Mouse (Mus musculus): ENCODE measurements around the gene Mrpl39. TPM values are rescaled to one million over a fixed set of nuclear protein-coding genes. Genes with fewer than 3 reads are reported as not detected.

The Mrpl39 gene
- 39.0 and 40.2 TPM in 2 replicates for polyA plus RNA-seq (2014; fragmentation: Nextera tagmentation; extraction: Ambion mirVana)

GRCm38 (mm10) chr16:84735166-84736105 lies at the start of gene Mrpl39:
TSS of gene Mrpl39 (minus strand) at chr16:84735742.
- no peaks in the 10 kb centered on the region for H3K27me3 ChIP-seq (ENCODE audit: control insufficient read depth, insufficient read depth, low read length)
- peak within 1 kb of the TSS; percentile 81 for H3K4me3 ChIP-seq (ENCODE audit: low read depth, low read length)
- peak within 1 kb of the TSS; percentile 64 for H3K27ac ChIP-seq (ENCODE audit: low read depth, low read length)
- H3K9me3 ChIP-seq (ENCODE audit: control insufficient read depth, low read length), result no peaks in the 10 kb centered on the region
- H3K4me2 ChIP-seq (ENCODE audit: low read depth, low read length), result peak within 1 kb of the TSS; percentile 80
- H3K36me3 ChIP-seq (ENCODE audit: control insufficient read depth, insufficient read depth, low read length), result peaks cover 9% of the 10 kb centered on the region; the same call in 1 of the 2 replicates
- H3K4me1 ChIP-seq (ENCODE audit: control insufficient read depth, insufficient read depth, low read length), result peaks cover 9% of the 10 kb centered on the region
- WGBS, result 1% methylated on average over 66 of the region's 66 CpGs
- ATAC-seq (ENCODE audit: low read depth), result peak; percentile 99
- peak within 1 kb of the TSS; percentile 80 for H3K9ac ChIP-seq (replicated peaks; ENCODE audit: low read depth, low read length)

GRCm38 (mm10) chr16:84784966-84785365 lies 49.4 kb upstream of the Mrpl39 start:
- no peaks in the 10 kb centered on the region for H3K36me3 ChIP-seq (ENCODE audit: control insufficient read depth, insufficient read depth, low read length)
- 27% methylated on average over 7 of the region's 7 CpGs for WGBS
- no peaks in the 10 kb centered on the region for H3K4me1 ChIP-seq (ENCODE audit: control insufficient read depth, insufficient read depth, low read length)
- ATAC-seq (ENCODE audit: low read depth), result no peak
- no peaks in the 10 kb centered on the region for H3K9me3 ChIP-seq (ENCODE audit: control insufficient read depth, low read length)
- H3K4me3 ChIP-seq (ENCODE audit: low read depth, low read length), result no peak overlapping the region
- no peak overlapping the region for H3K9ac ChIP-seq (replicated peaks; ENCODE audit: low read depth, low read length)
- H3K27ac ChIP-seq (ENCODE audit: low read depth, low read length), result no peak overlapping the region
- no peak overlapping the region for H3K4me2 ChIP-seq (ENCODE audit: low read depth, low read length)
- H3K27me3 ChIP-seq (ENCODE audit: control insufficient read depth, insufficient read depth, low read length), result no peaks in the 10 kb centered on the region

GRCm38 (mm10) chr16:84783279-84783678 lies 47.7 kb upstream of the Mrpl39 start:
- Histone ChIP-seq H3K9ac (replicated peaks; ENCODE audit: low read depth, low read length) (no peak overlapping the region), H3K27ac (ENCODE audit: low read depth, low read length) (no peak overlapping the region), H3K9me3 (ENCODE audit: control insufficient read depth, low read length) (no peaks in the 10 kb centered on the region), H3K36me3 (ENCODE audit: control insufficient read depth, insufficient read depth, low read length) (no peaks in the 10 kb centered on the region), H3K27me3 (ENCODE audit: control insufficient read depth, insufficient read depth, low read length) (no peaks in the 10 kb centered on the region), H3K4me3 (ENCODE audit: low read depth, low read length) (no peak overlapping the region), H3K4me1 (ENCODE audit: control insufficient read depth, insufficient read depth, low read length) (no peaks in the 10 kb centered on the region), H3K4me2 (ENCODE audit: low read depth, low read length) (no peak overlapping the region)
- WGBS, result 55% methylated on average over 2 of the region's 2 CpGs
- no peak for ATAC-seq (ENCODE audit: low read depth)

- Histone ChIP-seq H3K27ac (ENCODE audit: low read depth, low read length) (no peak overlapping the region), H3K9ac (replicated peaks; ENCODE audit: low read depth, low read length) (no peak overlapping the region), H3K36me3 (ENCODE audit: control insufficient read depth, insufficient read depth, low read length) (no peaks in the 10 kb centered on the region), H3K9me3 (ENCODE audit: control insufficient read depth, low read length) (no peaks in the 10 kb centered on the region), H3K4me3 (ENCODE audit: low read depth, low read length) (no peak overlapping the region), H3K27me3 (ENCODE audit: control insufficient read depth, insufficient read depth, low read length) (no peaks in the 10 kb centered on the region), H3K4me1 (ENCODE audit: control insufficient read depth, insufficient read depth, low read length) (0 out of 2 replicates have a peak, but pooled peaks cover 3% of the 10 kb centered on the region), H3K4me2 (ENCODE audit: low read depth, low read length) (no peak overlapping the region)
- 83% methylated on average over 5 of the region's 5 CpGs for WGBS
- ATAC-seq (ENCODE audit: low read depth), result no peak
Measured at GRCm38 (mm10) chr16:84779718-84780117, 44.2 kb upstream of the Mrpl39 start.

GRCm38 (mm10) chr16:84778861-84779630 lies 43.5 kb upstream of the Mrpl39 start:
- no peak overlapping the region for H3K27ac ChIP-seq (ENCODE audit: low read depth, low read length)
- no peak overlapping the region for H3K9ac ChIP-seq (replicated peaks; ENCODE audit: low read depth, low read length)
- no peak overlapping the region for H3K4me3 ChIP-seq (ENCODE audit: low read depth, low read length)
- no peak for ATAC-seq (ENCODE audit: low read depth)
- H3K36me3 ChIP-seq (ENCODE audit: control insufficient read depth, insufficient read depth, low read length), result no peaks in the 10 kb centered on the region
- 0 out of 2 replicates have a peak, but pooled peaks cover 3% of the 10 kb centered on the region for H3K4me1 ChIP-seq (ENCODE audit: control insufficient read depth, insufficient read depth, low read length)
- no peak overlapping the region for H3K4me2 ChIP-seq (ENCODE audit: low read depth, low read length)
- no peaks in the 10 kb centered on the region for H3K9me3 ChIP-seq (ENCODE audit: control insufficient read depth, low read length)
- H3K27me3 ChIP-seq (ENCODE audit: control insufficient read depth, insufficient read depth, low read length), result no peaks in the 10 kb centered on the region
- 84% methylated on average over 6 of the region's 6 CpGs for WGBS

- no peak overlapping the region for H3K27ac ChIP-seq (ENCODE audit: low read depth, low read length)
- no peaks in the 10 kb centered on the region for H3K9me3 ChIP-seq (ENCODE audit: control insufficient read depth, low read length)
- no peak overlapping the region for H3K4me3 ChIP-seq (ENCODE audit: low read depth, low read length)
- no peak for ATAC-seq (ENCODE audit: low read depth)
- H3K9ac ChIP-seq (replicated peaks; ENCODE audit: low read depth, low read length), result no peak overlapping the region
- no peaks in the 10 kb centered on the region for H3K27me3 ChIP-seq (ENCODE audit: control insufficient read depth, insufficient read depth, low read length)
- H3K4me2 ChIP-seq (ENCODE audit: low read depth, low read length), result no peak overlapping the region
- H3K4me1 ChIP-seq (ENCODE audit: control insufficient read depth, insufficient read depth, low read length), result peaks cover 6% of the 10 kb centered on the region; the same call in 1 of the 2 replicates
- no peaks in the 10 kb centered on the region for H3K36me3 ChIP-seq (ENCODE audit: control insufficient read depth, insufficient read depth, low read length)
- 85% methylated on average over 6 of the region's 6 CpGs for WGBS
Measured at GRCm38 (mm10) chr16:84778431-84778830, 42.9 kb upstream of the Mrpl39 start.

- ATAC-seq (ENCODE audit: low read depth), result no peak
- 24% methylated on average over 7 of the region's 7 CpGs for WGBS
- H3K4me3 ChIP-seq (ENCODE audit: low read depth, low read length), result peak overlapping the region; percentile 73; the same call in 1 of the 2 replicates
- no peaks in the 10 kb centered on the region for H3K9me3 ChIP-seq (ENCODE audit: control insufficient read depth, low read length)
- no peaks in the 10 kb centered on the region for H3K36me3 ChIP-seq (ENCODE audit: control insufficient read depth, insufficient read depth, low read length)
- H3K4me1 ChIP-seq (ENCODE audit: control insufficient read depth, insufficient read depth, low read length), result peaks cover 7% of the 10 kb centered on the region; the same call in 1 of the 2 replicates
- peak overlapping the region; percentile 98; the same call in 1 of the 2 replicates for H3K4me2 ChIP-seq (ENCODE audit: low read depth, low read length)
- no peak overlapping the region for H3K27ac ChIP-seq (ENCODE audit: low read depth, low read length)
- H3K9ac ChIP-seq (replicated peaks; ENCODE audit: low read depth, low read length), result no peak overlapping the region
- no peaks in the 10 kb centered on the region for H3K27me3 ChIP-seq (ENCODE audit: control insufficient read depth, insufficient read depth, low read length)
Measured at GRCm38 (mm10) chr16:84776089-84776784, 40.7 kb upstream of the Mrpl39 start.

GRCm38 (mm10) chr16:84775356-84775755 lies 39.8 kb upstream of the Mrpl39 start:
- Histone ChIP-seq H3K9me3 (ENCODE audit: control insufficient read depth, low read length) (no peaks in the 10 kb centered on the region), H3K9ac (replicated peaks; ENCODE audit: low read depth, low read length) (no peak overlapping the region), H3K4me1 (ENCODE audit: control insufficient read depth, insufficient read depth, low read length) (peaks cover 7% of the 10 kb centered on the region; the same call in 1 of the 2 replicates), H3K4me2 (ENCODE audit: low read depth, low read length) (peak overlapping the region; percentile 98), H3K27me3 (ENCODE audit: control insufficient read depth, insufficient read depth, low read length) (no peaks in the 10 kb centered on the region), H3K27ac (ENCODE audit: low read depth, low read length) (no peak overlapping the region), H3K4me3 (ENCODE audit: low read depth, low read length) (peak overlapping the region; percentile 73), H3K36me3 (ENCODE audit: control insufficient read depth, insufficient read depth, low read length) (no peaks in the 10 kb centered on the region)
- 17% methylated on average over 11 of the region's 11 CpGs for WGBS
- ATAC-seq (ENCODE audit: low read depth), result no peak
